Mouse (Mus musculus) ES-E14 (cell line): ENCODE results near the gene Rbm8a.

ENCODE experiments used
- CHD2 ChIP-seq: IDR thresholded peaks from 2 replicates; pipeline ENCODE4 v1.6.1; 2014; ENCODE audit warnings: mild to moderate bottlenecking, low read depth, low read length, inconsistent platforms
- MAFK ChIP-seq: IDR thresholded peaks from 2 replicates; pipeline ENCODE4 v1.6.1; 2014; ENCODE audit warnings: mild to moderate bottlenecking, low read depth, low read length, inconsistent platforms; ENCODE audit not compliant: insufficient read depth
- ZNF384 ChIP-seq: IDR thresholded peaks from 2 replicates; pipeline ENCODE4 v1.6.1; 2012; ENCODE audit warnings: low read depth, low read length, inconsistent platforms

DNA sequence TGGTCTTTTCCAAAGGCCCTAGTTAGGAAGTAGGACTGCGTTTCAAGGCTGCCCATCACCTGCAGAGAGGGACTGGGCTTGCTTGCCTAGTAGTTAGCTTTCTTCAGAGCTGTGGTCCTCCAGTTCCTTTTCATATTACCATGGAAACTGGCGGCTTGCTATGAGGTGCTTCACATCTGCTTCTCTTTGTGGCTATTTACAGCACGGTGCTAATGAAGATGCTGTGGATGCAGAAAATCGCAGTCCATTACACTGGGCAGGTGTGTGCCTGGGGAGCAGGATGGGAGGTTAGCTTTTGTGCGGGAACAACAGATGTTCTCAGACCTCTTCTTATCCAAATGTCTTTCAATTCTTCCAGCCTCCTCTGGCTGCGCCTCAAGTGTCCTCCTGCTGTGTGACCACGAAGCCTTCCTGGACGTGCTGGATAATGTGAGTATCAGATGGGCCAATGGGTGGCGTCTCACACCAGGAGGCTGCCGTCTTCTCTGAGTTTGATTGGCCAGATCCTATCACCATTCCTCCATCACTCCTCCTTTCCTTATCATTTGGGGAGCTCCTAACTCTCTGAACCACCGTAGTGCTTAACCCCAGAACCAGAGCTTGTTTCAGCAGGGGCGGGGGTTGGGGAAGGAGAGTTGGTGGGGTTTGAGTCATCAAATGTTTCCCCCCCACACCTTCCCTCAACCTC, 50.7 kb downstream of the Rbm8a start:
- TF ChIP-seq MAFK (no peak), CHD2 (no peak), ZNF384 (no peak)
